Mouse (Mus musculus): Measurements from ENCODE around the gene Apof.
"Not testable (repeated sequence)": the region's sequence is repeated elsewhere in the genome, so short reads cannot be mapped to it uniquely, and the experiment has no call there.

Gene Apof

DNA sequence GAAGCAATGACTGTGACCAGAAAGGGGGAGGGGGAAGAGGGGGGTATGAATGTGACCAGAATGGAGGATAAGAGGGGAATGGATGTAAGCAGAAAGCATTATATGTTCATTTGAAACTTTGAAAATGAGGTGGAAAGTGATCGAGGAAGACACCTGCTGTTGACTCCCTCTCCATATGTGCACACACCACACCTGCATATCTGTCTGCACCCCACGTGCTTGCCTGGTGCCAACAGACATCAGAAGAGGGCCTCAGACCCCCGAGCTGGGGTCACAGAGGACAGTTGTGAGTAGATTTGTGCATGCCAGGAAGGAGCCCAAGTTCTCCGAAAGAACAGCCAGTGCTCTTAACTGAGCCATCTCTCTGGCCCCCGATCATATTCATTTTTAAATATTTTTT is 8.5 kb upstream of the Apof start:
- DNase-seq: no peak

GRCm38 (mm10) chr10:128260376-128260775 is 8.1 kb upstream of the Apof start:
- DNase-seq: not testable (repeated sequence)

- DNase-seq: no peak
Observed at GRCm38 (mm10) chr10:128262300-128262699, 6.2 kb upstream of the Apof start.

- no peak for DNase-seq
Observed at GRCm38 (mm10) chr10:128263393-128264310, 4.8 kb upstream of the Apof start.

- DNase-seq: no peak
Observed at GRCm38 (mm10) chr10:128269206-128269910, 887 bp downstream of the Apof start.

GRCm38 (mm10) chr10:128270287-128270841 is 1.9 kb downstream of the Apof start, which contains the start of gene Stat2:
Gene Stat2 (plus strand): TSS chr10:128270559.
- peak; percentile 99 for DNase-seq

- DNase-seq: no peak
Observed at GRCm38 (mm10) chr10:128270866-128271265, 2.4 kb downstream of the Apof start.

- DNase-seq: no peak
Observed at GRCm38 (mm10) chr10:128271883-128272282, 3.4 kb downstream of the Apof start.

DNA sequence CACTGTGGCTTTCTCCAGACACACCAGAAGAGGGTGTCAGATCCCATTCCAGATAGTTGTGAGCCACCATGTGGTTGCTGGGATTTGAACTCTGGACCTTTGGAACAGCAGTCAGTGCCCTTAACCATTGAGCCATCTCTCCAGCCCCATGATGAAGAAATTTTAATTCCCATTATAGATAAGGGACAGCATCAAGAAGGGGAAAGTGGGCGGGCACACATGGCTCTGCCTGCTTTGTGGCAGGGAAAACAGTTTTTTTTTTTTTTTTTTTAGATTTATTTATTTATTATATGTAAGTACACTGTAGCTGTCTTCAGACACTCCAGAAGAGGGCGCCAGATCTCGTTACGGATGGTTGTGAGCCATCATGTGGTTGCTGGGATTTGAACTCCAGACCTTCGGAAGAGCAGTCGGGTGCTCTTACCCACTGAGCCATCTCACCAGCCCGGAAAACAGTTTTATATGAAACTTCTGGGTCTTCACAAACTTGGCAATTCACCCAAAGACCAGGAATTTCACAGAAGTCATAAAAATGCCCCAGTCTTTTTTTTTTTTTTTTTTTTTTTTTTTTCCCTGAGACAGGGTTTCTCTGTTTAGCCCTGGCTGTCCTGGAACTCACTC is 4.5 kb downstream of the Apof start:
- not testable (repeated sequence) for DNase-seq

DNA sequence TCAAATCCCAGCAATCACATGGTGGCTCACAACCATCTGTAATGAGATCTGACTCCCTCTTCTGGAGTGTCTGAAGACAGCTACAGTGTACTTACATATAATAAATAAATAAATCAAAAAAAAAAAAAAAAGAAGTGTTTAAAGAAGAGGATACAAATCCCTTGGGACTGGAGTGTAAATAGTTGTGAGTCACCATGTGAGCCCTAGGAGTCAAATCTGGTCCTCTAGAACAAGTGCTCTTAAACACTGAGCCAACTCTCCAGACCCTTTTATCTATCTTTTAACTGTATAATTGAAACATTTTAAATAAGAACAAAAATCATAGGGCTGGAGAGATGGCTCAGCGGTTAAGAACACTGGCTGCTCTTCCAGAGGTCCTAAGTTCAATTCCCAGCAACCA is 6.9 kb downstream of the Apof start:
- not testable (repeated sequence) for DNase-seq

- no peak for DNase-seq
Observed at GRCm38 (mm10) chr10:128278158-128278557, 9.7 kb downstream of the Apof start.

- no peak for DNase-seq
Observed at GRCm38 (mm10) chr10:128280943-128281342, 12.5 kb downstream of the Apof start.

GRCm38 (mm10) chr10:128281682-128282081 is 13.2 kb downstream of the Apof start:
- DNase-seq: no peak

DNA sequence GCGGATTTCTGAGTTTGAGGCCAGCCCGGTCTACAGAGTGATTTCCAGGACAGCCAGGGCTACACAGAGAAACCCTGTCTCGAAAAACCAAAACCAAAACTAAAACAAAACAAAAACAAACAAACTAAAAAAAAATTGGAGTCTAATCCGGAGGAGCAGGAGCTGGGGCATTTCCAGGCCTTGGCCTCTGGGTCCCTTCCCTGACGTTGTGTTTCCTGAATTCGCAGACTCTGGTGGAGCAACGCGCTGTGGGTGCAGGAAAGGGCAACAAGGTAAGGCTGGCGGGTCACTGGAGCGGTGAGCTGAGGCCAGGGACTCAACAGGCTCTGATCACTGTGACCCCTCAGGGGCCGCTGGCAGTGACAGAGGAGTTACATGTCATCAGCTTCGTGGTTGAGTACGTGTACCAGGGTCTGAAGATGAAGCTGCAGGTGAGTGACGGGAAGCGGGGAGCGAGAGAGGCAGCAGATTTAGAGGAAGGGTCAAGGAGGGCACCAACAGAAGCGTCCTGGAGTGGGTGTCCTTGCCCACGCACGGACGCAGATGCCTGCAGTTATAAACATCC is 14.5 kb downstream of the Apof start:
- no peak for DNase-seq

GRCm38 (mm10) chr10:128283604-128284579 is 15.4 kb downstream of the Apof start:
- DNase-seq: peak; percentile 42 to 61

- not testable (repeated sequence) for DNase-seq
Observed at GRCm38 (mm10) chr10:128290594-128290993, 22.1 kb downstream of the Apof start.

GRCm38 (mm10) chr10:128296370-128297090 is 28.1 kb downstream of the Apof start:
- no peak for DNase-seq

GRCm38 (mm10) chr10:128297221-128297620 is 28.8 kb downstream of the Apof start:
- DNase-seq: no peak

GRCm38 (mm10) chr10:128297622-128298021 is 29.2 kb downstream of the Apof start:
- DNase-seq: no peak

- no peak for DNase-seq
Observed at GRCm38 (mm10) chr10:128298243-128298642, 29.8 kb downstream of the Apof start.

DNA sequence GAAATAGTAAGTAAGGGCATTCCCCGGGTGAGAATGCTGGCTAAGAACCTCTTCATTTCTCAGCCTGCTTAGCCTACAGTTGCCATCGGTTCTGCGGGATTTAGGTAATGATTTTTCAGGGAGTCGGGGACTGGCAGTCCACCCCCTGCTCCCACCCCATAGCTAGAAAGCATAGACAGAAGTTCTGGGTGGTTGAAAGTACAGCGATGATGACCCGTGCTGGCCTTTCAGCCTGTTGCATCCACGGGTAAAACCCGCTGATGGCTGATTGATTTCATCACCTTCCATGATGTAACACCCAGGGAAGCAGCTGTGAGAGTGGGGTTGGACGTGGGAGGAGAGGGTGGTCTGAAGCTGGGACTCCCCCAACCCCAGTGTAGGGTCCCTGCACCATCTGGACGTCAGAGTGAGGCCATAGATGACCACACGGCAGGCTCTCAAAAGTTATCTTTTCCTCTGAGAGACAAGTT is 30.3 kb downstream of the Apof start, which contains the start of gene Il23a:
Gene Il23a, minus strand, starts transcription at position 51 of the 470 bp plus-strand sequence.
- DNase-seq: no peak
